Mouse (Mus musculus) CD4-positive helper T cell, adult 2 months (primary cell): Measurements from ENCODE around the gene Col6a5.
"Not testable (repeated sequence)": the region's sequence is repeated elsewhere in the genome, so short reads cannot be mapped to it uniquely, and the experiment has no call there.

Source experiments
- DNase-seq: peaks from one replicate; pipeline ENCODE4 v3.0.0-alpha.2; 2012; ENCODE audit warnings: low read depth, missing footprints, low spot score

Col6a5 gene

DNA sequence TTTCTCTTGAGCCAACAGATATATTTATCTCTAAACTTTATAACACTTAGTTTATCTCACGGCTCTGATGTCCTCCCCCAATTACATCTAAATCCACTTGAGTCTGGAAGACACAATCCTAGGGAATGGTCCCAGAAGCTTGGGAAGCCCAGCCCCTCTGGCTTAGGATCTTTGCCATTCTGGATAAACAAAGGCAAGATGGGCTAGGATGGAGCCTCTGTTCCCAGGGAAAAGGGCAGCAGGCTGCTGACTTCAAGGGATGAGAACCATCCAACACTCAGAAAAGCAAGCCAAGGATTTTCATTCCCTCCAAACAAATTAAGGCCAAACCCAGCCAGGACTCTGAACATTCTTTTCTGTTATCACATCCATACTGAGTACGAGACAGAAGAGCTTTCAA is 51.1 kb downstream of the Col6a5 start:
- DNase-seq, result no peak

DNA sequence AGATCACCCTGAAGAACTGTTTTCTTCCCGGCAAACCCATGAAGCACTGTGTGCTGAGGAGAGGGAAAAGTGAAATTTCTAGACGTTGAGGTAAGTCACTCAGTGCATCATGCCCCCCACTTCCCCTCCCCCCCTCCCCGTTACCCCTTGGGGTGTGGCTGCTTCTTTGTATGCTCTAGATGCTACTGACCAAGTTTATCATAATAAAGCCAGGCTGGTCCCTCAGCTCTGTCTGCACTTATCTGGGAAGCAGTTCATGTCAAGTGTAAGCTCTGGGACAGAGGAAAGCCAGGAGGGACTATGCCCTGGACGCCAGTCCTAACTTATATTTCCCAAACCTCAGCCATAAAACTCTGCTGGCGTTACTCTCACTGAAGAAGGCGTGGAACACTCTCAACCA is 53.0 kb downstream of the Col6a5 start:
- no peak for DNase-seq

DNA sequence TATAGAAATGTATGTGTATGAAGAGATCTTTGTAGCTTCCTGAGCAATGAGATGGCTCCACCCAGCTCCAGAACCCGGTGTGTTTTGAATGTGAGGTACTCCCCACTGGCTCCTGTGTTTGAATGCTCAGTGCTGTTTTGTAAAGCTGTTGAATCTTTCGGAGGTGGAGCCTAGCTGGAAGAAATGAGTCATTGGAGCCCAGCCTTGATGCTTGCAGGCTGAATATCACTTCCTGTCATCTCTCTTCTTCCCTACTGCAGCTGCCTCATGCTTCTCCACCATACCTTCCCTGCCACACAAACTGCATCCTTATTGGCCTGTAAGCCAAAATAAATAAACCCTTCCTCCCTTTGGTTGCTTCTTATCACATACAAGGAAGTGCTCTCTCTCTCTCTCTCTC is 72.9 kb downstream of the Col6a5 start:
- peak; percentile 78 for DNase-seq

DNA sequence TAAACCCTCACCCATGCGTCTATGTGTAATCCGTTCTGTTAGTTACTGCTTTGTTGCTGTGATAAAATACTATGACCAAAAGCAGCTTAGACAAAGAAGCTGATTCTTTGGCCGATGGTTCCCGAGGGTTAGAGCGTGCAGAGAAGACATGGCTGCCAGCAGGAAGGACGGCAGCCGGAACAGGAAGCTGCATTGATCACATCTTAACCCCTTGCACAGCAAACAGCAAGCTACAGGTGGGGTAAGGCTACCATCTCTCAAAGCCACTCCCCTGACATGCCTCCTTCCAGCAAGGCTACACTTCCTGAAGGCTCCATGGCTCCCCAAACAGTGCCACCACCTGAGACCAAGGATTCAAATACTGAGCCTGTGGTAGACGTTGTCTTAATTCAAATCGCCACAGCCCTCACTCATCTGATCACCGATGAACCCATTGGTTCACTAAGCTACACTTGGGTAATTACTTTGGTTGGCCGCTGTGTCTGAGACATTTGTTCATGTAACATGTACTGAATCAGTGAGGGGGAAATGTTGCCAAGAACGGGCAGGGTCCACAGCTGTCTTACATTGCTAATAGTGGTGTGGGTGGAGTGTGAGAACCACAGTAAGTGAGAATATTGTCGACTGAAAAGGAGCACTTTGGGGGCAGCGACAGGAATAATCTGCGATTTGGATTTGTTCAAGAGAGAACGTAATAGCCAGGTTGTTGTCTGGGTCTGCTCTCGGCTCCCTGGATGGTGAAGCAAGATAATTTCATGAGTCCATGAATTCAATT is 75.6 kb downstream of the Col6a5 start:
- DNase-seq, result no peak

DNA sequence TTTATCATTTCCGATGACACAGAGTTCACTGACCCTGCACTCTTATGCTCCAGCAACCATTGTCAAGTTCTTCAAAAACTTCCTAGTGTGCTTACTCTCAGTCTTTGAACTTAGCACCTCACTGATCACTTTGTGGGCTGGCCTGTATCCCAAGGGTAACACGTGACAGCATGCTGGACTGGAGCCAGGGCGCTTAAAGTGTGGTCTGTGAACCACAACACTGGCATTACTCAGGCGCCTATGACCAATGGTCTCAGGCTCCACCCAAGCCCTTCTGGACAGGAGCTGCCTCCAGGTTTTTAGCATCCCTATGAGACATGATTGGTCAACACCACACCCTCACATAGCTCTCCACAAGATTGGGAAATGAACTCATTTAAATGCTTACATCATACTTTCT is 79.7 kb downstream of the Col6a5 start:
- DNase-seq, result no peak

DNA sequence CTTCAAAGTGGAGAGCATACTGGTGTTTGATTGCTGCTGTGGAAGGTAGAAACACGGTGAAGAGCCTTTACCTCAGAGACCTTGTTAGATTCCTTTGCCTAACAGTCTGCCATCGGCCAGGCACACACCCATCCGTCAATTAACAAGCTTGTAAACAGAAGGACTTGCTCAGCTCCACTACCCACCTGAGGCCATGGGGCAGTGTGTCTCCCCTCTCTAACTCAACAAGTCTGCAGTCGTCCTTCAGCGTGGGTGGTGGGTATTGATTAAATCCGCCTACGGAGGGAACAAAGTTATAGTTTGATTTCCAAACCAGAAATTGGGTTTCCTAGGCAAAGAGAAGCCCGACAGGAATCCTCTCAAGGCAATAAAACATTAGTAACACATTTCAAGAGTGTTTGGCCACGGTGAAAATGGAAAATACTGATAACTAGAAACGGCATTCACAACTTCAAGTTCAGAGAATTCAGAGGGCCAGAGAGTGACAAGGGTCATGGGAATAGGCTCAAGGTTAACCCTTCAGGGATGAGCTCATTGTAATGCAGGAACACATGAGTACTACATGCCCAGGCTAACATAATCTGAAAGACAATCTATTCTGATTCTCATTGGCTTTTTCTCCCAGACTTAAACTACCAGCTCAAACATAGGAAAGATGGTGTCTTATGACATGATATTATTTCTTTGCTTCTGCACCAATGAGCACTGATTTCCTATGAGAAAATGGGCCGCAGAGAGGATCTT is 81.9 kb downstream of the Col6a5 start:
- DNase-seq, result no peak

DNA sequence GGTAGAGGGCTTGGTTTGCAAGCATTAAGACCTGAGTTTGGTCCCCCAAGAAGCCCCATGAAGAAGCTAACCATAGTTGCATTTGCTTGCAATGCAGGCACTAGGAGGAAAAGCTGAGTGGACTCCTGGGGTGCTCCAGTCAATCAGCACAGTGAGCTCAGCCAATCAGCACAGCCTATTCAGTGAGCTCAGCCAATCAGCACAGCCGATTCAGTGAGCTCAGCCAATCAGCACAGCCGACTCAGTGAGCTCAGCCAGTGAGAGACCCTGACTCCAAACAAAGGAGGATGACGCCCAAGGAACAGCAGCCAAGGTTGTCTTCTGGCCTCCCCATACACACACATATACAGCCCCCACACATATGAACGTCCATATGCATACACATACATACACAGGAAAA is 84.3 kb downstream of the Col6a5 start:
- no peak for DNase-seq

DNA sequence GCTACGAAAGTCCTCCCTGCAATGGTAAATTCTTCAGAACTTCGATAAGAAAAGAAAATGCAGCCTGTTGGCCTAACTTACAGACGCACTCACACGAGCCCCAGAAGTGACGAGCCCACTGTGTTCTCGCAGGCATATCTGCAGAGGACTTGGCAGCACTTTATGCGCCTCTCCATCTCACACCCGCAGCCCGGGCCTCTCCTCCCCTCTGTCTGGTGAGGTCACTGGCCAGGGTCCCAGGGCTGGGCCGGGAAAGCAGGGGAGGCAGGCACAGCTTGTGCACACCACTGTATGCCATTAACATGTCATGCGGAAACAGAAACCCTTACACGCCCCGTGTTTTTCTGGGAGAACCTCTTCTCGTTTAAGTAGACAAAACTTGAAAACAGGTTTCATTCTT is 88.8 kb downstream of the Col6a5 start:
- no peak for DNase-seq

DNA sequence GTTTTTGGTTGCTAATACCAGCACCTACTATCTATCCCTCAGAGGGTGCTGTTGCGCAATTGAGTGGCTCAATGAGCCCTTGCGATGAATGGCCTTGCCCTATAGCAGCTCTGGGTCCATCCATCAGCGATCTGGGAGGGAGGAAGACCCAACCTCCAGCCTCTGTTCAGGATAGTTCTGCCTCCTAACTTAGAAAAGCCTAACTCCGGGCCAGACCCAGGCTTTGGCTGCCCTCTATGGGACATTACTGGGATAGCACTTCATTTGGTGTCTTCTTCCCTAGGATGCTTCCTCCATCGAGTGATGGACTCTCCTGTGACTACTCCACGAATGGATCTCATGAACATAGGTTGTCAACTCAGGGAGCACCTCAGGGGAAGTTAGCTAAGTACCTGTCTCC is 102.7 kb downstream of the Col6a5 start:
- peak; percentile 26 for DNase-seq

DNA sequence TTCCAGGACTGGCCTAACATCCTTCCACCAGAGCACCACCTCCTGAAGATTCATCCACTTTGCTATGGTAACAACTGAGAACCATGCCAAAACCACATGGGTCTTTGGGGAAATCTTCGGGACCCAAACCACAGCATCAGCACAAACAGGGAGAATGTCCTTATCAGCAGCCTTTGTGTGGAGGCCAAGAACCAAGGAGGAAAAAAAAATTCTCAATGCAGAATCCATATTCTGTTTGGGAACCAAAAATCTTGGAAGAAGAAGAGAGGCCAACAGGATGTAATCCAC is 107.7 kb downstream of the Col6a5 start:
- DNase-seq, result no peak

DNA sequence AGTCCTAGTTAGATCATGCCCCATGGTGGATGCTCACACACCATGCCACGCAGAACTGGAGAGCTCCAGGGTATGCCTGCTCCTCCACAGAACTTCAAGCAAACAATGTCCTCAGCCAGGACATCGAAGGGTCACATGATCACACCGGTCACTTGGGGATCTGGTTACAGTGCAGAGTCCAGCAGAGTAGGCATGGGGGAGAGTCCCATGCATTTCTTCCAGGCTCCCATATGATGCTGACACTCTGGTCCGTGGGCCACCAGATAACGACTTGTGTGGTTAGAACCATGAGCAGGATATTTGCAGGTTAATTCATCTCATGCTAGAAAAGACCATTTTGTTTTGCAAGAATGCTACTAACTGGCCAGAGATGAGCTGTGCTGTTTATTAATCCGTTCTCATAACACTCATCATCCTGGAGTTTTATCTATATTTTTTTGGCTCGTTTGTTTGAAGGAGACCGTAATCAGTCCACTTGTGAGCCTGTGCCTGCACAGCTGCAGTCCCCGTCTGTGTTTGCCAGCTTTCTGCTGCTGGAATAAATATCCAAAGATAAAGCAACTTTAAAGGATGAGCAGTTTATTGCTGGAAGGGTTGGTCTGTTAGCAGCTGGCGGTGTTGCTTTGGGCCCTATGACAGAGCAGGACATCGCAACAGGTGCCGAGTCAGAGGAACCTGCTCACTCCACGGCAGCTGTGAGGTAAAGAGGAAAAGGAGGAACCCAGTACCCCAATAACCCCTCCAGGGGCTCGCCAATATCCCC is 108.2 kb downstream of the Col6a5 start:
- DNase-seq, result no peak

DNA sequence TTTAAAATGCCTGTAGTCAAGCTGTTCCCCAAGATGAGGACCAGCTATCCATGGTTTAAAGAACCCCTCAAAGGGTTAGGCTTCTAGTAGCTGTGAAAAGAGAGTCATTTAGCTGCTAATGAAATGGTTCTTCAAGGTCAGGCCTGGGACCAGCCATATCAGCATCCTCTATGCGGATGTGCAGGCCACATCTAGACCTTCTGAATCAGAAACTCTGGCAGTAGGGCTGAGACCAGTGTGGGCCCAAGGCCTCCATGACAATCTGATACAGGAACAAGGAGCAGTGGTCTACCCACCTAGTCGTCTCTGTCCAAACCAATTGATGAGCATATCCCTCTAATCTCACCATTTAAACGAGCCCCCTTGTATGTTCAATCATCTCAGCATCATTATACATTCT is 109.4 kb downstream of the Col6a5 start:
- no peak for DNase-seq

DNA sequence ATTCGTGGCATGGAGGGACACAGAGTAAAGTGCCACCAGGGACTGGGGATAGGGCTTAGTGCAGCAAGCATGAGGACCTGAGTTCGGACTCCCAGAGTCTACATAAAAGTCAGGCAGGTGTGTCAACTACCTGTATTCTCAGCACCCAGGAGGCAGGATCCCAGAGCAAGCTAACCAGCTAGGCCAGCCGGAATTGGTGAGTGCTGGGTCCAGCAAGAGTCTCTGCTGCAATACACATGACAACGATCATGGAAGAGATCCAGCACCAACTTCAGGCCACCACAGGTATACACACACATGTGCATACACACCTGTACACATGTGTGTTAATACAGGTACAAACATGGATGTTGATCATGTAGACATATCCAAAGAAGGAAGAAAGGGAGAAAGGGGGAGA is 112.0 kb downstream of the Col6a5 start:
- no peak for DNase-seq

DNA sequence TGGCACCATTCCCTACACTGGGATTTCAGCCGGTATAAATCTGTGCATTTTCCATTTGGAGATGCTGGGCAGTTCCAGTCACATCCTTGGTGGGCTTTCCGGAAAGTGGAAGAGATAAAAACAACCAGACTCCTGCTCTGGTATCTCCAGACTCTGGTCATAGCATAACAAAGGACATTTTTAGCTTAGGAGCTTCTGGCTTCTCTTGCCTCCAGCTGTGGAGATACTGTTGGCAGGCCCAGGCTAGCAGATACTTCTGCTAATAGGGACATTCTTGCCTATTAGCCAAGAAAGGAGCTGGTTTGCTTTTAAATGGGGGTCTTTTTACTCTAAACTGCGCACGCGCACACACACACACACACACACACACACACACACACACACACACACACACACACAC is 113.2 kb downstream of the Col6a5 start:
- no peak for DNase-seq

DNA sequence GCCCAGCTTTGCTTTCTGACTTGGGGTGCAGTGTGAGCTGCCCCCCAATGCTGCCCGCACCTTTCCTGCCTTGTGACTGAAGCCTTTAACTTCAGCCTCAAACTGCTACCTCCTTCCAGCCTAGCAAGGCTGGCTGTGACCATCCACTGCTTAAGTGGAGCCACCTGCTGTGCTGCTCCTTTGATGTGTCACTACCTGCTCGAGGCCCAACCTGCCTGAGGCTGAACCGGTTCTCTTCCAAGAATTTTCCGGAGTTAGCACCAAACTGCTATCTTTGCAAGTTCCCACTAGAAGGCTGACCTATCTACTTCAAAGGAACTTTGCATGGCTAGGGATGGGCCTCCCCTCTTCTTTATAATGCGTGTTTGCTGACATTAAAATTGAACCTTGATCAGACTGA is 119.1 kb downstream of the Col6a5 start:
- DNase-seq, result not testable (repeated sequence)

DNA sequence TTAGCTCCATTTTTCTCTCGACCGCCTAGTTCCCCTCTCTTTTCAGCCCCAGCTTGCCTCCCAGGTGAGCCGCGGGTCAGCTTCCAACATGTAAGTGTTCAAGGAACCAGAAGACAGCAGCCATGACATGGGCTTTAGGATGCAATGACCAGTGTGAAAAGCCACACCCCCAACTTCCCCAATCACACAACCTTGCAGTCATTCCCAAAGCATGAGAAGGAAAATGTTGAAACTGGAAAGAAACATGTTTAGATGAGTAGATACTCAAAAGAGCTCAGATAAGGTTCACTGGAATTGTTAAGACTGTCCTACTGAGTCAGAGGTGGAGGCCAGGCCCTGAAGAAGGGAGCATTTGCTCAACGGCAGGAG is 121.3 kb downstream of the Col6a5 start:
- DNase-seq, result no peak

DNA sequence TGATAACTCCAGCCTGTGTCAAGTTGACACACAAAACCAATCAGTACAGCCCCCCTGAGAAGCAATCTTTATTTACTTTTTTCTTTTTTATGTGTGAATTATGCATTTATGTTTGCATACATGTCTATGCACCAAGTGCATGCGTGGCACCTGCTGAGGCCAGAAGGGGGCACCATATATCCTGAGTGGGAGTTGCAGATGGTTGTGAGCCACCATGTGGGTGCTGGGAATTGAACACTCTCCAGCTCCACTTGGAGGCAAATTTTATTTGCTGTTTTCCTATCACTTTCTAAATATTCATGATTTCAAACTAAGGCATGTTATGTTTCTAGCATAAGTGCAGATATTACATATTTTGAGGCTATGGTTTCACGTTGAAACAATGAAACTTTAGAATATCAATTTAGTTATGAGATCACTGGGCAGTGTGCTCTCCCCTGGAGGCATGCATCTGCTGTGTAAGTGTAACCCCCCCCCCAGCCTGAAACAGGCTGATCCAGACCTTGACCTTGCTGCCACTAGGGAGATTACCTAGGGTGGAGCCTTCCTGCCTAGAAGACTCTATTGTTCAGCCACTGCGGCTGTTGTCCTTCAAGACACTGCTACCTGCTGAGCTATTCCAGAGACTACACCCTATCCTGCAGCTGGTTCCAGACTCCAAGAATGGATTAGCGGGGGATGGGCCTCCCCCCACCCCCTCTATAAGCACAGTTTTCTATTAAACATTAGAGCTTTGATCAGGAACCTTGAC is 121.9 kb downstream of the Col6a5 start:
- no peak for DNase-seq

DNA sequence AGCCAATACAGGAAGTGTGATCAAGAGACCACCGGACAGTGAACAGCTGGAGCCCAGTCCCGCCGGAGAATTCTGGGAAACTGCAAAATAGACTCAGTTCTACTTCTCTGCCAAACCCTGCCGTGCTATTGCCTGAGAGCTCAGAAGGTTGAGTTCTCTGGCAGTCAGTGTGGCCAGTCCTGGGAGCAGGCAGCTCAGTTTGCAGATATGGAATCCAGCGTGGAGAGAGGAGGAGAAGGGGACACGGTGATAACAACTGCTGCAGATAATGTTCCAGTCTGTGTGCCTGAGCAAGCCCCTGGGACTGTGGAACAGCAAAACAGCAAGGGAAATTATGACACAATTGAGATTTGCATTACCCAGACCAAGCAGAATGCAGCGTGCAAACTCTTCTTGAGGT is 124.9 kb downstream of the Col6a5 start:
- no peak for DNase-seq

DNA sequence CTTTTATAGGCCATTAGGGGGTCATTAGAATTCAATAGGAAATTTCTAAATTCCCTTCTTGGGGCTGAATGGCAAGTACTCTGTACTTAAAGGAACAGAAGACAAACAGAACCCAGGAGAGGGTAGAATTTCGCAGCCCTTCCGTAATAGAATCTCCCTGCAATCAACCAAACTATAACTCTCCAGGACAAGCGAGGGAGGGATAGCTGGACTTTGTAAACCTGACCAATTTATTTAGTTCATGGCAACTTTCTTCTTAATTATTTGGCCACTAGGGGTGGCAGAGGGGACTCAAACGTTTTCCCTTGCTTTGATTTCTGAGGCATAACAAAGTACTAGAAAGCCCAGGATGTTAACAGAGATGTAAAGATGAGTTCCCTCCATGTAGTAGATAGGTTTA is 125.6 kb downstream of the Col6a5 start:
- DNase-seq, result no peak

DNA sequence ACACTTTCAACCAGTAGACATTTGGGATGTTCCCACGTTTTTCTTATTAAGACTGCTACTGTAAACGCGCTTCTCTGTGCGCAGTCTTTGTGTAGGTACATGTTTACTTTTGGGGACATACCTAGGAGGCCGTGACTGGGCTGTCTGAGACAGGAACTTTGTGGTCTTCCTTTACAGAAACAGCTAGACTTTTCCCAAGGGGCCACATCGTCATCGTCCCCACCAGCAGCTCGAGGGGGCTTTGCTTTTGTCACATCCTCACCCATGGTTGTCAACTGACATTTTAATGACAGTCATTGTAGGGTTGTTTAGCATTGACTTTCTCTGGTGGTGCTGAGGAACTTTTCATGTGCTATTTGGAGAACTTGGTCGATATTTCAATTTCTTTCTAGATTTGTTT is 129.2 kb downstream of the Col6a5 start:
- no peak for DNase-seq

DNA sequence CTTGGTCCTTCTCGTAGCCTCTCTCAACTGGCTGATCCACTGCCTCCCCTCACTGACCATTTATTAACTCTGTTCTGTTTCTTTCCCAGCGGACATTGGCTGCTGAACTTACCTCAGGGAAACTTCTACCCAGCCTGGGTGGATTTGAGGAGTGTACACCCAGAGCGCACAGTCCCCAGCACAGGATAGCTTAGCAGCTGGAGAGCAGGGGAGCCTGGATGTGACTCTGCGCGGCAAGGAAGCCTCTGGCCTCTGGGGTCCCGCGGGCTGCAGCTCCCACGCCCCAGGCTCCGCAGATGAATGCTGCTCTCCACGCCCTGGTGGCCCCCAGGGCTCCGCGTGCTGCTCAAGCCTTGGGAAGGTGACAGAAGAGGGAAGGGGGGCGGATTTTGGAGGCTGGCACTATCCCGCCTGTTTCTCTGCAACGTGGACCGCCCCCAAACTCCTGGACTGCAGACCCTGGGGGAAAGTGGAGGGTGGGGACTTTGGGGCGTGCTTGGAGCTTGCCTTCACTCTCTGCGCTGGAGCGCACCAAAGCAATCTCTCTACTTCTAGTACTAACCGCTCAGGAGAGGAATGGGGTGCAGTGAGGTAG is 132.6 kb downstream of the Col6a5 start, which contains the start of gene Col6a6:
Gene Col6a6 (minus strand): TSS at position 370 of the 595 bp plus-strand sequence.
- no peak for DNase-seq
